Mouse (Mus musculus) kidney, postnatal 25 days (tissue): ENCODE data around the gene Rbm34.
A peak's percentile ranks its signal among the peaks of the same experiment; 100 is the strongest.
"Not testable (repeated sequence)": the region's sequence is repeated elsewhere in the genome, so short reads cannot be mapped to it uniquely, and the experiment has no call there.

ENCODE experiments used
- DNase-seq, 2 experiments: peaks; one replicate each; pipeline ENCODE4 v3.0.0; 2021; ENCODE audit warnings: mixed read lengths in 2 of 2

Rbm34 gene

GRCm38 (mm10) chr8:126970579-126971313 lies at the start of gene Rbm34:
Rbm34 (minus strand) TSS chr8:126971071.
- DNase-seq: peak; percentile 93 to 95

- DNase-seq: no peak
Observed at GRCm38 (mm10) chr8:127011668-127012067, 40.8 kb upstream of the Rbm34 start.

- no peak for DNase-seq
Observed at GRCm38 (mm10) chr8:126994506-126994905, 23.6 kb upstream of the Rbm34 start.

- no peak for DNase-seq
Observed at GRCm38 (mm10) chr8:126989363-126990153, 18.7 kb upstream of the Rbm34 start.

- DNase-seq: no peak
Observed at GRCm38 (mm10) chr8:126988346-126989006, 17.6 kb upstream of the Rbm34 start.

GRCm38 (mm10) chr8:126986495-126986894 lies 15.6 kb upstream of the Rbm34 start:
- DNase-seq: peak; percentile 87 to 90

GRCm38 (mm10) chr8:126980046-126980445 lies 9.2 kb upstream of the Rbm34 start:
- no peak for DNase-seq

- peak in 1 of 2 experiments; percentile 48 for DNase-seq
Observed at GRCm38 (mm10) chr8:126979091-126979920, 8.4 kb upstream of the Rbm34 start.

GRCm38 (mm10) chr8:126978535-126978934 lies 7.7 kb upstream of the Rbm34 start:
- not testable (repeated sequence) for DNase-seq

GRCm38 (mm10) chr8:126978028-126978427 lies 7.2 kb upstream of the Rbm34 start:
- no peak for DNase-seq

- no peak for DNase-seq
Observed at GRCm38 (mm10) chr8:126976608-126977348, 5.9 kb upstream of the Rbm34 start.

- DNase-seq: no peak
Observed at GRCm38 (mm10) chr8:126975706-126976105, 4.8 kb upstream of the Rbm34 start.

GRCm38 (mm10) chr8:126974511-126974910 lies 3.6 kb upstream of the Rbm34 start:
- DNase-seq: peak; percentile 43 to 59

- no peak for DNase-seq
Observed at GRCm38 (mm10) chr8:126973686-126974265, 2.9 kb upstream of the Rbm34 start.

GRCm38 (mm10) chr8:126972649-126973048 lies 1.8 kb upstream of the Rbm34 start:
- no peak for DNase-seq

GRCm38 (mm10) chr8:126972102-126972501 lies 1.2 kb upstream of the Rbm34 start:
- peak in 1 of 2 experiments; percentile 60 for DNase-seq

- DNase-seq: no peak
Observed at GRCm38 (mm10) chr8:126971314-126971664, 418 bp upstream of the Rbm34 start.

- peak in 1 of 2 experiments; percentile 22 for DNase-seq
Observed at GRCm38 (mm10) chr8:126969546-126969945, 1.3 kb downstream of the Rbm34 start.

- no peak for DNase-seq
Observed at GRCm38 (mm10) chr8:126968107-126968506, 2.8 kb downstream of the Rbm34 start.

GRCm38 (mm10) chr8:126965246-126965645 lies 5.6 kb downstream of the Rbm34 start:
- DNase-seq: peak; percentile 40 to 72

- DNase-seq: no peak
Observed at GRCm38 (mm10) chr8:126962871-126963270, 8.0 kb downstream of the Rbm34 start.
